Mouse (Mus musculus): ENCODE measurements around the gene Chid1.

Gene Chid1

DNA sequence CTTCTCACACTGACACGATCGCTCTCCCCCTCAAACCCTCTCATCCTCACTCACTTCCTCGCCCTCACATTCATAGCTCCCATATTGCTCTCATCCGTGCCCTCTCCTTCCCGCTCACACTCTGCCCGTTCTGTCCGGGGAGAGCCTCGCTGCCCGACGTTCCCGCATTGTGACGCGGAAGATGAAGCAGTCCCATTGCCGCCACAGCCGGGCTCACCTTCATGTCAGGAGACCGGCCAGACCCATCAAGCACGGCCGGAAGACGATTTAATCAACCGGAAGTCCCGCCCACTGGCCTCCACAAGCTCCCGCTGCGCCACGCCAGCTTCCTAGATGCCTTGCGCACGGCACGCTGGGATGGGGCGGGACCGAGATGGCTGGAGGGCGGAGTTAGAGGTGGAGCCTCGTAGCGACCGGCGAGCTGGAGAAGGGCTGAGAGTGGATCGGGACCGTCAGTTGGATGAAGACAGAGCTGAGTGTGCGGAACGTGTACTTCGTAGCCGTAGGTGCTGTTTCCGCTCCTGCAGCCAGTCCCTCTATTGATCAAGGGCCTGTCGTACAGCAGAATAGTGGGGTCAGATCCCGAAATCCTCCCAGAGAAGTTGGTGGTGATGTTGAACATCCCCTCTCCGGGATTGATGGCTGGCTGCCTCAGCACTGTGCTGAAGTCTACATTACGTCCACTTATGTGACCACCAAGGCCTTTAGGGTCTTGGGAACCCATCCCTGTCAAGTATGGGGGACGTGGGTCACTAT lies at the start of gene Chid1:
Gene Chid1 (minus strand): TSS at position 302 of the 756 bp plus-strand sequence.
- peak; percentile 95 to 96 for DNase-seq (ENCODE audit: low spot score in 2 of 2)

DNA sequence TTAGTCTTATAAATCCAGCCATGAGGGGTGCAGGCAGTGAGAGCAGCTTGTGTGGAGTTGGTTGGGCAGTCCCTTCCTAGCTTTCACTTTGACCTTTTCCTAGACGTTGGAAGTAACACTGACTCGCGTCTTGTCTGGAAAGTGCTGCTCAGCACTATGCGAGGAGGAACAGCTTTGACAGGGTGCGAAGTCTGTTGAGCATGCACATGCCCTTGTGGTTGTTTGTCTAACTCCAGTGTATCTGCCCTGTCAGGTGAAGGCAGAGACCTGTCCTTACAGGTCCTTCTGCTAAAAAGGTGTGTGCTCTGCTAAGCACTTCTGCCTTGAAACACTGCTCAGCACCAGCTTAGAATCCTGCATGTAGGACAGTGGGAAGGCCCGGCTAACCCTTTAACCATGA lies 49.2 kb upstream of the Chid1 start:
- DNase-seq (ENCODE audit: low spot score in 2 of 2) = no peak

DNA sequence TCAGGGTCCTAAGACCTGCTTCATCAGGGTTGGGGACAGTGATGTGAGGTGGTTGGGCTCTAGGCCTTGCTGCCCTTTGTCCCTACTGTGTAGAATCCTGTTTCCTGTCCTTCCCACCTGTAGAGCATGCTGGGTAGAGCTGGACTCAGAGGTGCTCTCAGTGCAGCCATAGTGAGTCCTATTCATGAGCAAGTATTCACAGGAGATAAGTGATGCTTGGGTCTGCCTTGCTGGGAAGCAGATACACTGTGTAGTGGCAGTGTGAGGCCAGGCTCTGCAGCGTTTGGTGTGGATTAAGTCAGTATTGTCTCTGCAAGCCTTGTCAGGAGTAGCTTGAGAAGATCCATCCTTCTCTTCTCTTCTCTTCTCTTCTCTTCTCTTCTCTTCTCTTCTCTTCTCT lies 46.2 kb upstream of the Chid1 start:
- no peak for DNase-seq (ENCODE audit: low spot score in 2 of 2)

DNA sequence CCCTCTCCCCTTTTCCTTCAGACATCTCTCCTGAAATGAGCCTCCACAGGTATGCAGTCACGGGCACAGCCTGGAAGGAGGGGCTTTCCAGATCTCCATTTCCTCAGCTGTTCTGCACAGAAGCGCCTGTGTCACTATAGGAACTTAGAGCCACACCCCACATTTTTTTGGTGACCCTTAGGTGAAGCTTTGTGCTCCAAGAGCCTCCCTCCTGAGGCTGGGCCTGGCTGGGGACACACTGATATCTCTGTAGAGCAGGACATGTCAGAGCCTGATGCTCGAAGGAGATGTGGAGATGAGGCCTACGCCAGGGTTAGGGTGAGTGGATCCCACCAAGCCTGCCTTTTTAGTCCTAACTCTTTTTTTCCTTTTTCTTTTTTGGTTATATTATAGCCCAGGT lies 45.6 kb upstream of the Chid1 start:
- DNase-seq (ENCODE audit: low spot score in 2 of 2) = no peak

DNA sequence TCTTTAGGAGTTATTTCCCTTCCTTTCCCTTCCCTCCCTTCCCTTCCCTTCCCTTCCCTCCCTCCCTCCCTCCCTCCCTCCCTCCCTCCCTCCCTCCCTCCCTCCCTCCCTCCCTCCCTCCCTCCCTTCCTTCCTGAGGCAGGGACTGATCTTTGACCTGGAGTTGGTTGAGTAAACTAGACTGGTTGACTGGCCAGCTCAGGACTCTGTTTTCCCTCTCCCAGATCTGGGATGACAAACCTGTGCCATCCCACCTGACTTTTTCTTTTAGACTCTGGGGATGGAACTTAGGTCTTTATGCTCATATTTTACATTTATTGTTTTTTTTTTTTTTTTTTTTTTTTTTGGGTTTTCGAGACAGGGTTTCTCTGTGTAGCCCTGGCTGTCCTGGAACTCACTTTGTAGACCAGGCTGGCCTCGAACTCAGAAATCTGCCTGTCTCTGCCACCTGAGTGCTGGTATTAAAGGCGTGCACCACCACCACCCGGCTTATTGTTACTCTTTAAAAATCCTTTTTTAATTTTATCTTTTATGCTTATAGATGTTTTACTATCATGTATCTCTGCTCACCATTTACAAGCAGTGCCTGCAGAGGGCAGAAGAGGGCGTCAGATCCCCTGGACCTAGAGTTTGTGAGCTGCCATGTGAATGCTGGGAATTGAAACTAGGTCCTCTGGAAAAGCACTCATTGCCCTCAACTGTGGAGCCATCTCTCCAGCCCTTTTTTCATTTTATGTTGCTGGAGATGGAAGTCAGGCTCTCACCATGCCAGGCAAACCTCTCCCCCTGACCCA lies 44.6 kb upstream of the Chid1 start:
- no peak for DNase-seq (ENCODE audit: low spot score in 2 of 2)

DNA sequence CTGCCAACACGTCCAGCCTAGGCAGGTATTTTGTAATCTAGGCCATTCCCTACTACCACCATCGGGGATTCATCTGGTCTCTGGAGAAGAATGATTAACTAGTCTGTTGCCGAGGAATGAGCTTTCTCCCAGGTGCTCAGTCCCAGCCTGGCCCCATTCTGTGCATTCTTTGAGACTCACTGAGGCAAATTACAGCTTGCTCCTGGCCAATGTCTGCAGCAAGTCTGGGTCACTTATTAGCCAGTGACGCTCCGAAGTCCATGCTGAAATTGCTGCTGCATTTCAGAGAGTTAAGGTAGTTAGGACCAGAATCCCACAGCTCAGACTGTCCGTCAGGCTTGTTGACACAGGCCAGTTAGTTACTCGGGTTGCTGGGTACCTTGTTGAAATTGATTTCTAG lies 41.7 kb upstream of the Chid1 start:
- no peak for DNase-seq (ENCODE audit: low spot score in 2 of 2)

DNA sequence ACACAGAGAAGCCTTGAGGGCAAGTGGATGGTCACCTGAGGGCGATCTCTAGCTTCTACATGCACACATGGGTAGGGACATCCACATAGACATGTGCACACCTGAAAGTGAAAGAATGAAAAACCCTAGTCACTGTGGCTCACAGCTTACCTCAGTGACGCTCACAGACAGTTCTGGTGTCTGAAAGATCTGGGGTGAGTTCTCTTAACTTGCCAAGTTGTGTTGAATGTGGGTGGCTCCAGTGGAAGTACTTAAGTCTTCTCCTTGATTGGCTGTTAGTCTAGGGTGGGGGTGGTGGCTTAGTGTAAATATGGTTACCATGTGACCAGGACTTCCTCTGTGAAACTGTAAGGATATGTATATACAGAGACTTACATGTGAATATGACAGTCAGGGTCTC lies 39.3 kb upstream of the Chid1 start:
- no peak for DNase-seq (ENCODE audit: low spot score in 2 of 2)

DNA sequence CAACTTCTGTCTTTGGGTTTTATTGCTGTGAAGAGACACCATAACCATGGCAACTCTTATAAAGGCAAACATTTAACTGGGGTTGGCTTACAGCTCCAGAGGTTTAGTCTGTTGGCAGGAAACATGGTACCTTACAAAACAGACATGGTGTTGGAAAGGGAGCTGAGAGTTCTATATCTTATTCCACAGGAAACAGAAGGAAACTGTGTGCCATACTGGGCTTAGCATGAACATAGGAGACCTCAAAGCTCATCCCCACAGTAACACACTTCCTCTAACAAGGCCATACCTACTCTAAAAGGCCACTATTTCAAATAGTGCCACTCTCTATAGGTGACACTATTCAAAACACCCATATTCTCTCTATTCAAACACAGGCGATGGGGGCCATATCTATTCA lies 38.9 kb upstream of the Chid1 start:
- no peak for DNase-seq (ENCODE audit: low spot score in 2 of 2)

DNA sequence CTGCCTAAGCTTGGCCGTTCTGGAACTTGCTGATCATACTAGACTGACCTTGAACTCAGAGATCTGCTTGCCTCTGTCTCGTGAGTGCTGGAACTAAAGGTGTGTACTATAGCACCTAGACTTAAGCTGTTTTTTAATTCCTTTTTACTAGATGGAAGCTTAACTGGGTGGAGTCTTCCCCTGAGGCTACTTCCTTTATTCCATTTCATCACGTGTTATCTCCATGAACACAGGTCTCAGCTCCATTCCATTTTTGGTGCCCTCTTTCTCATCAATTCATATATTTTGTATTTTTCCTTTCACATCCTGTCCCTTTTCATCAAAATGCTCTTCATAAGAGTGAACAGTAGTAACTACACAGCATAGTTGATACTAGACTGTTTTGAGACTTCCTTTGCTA lies 38.1 kb upstream of the Chid1 start:
- no peak for DNase-seq (ENCODE audit: low spot score in 2 of 2)

DNA sequence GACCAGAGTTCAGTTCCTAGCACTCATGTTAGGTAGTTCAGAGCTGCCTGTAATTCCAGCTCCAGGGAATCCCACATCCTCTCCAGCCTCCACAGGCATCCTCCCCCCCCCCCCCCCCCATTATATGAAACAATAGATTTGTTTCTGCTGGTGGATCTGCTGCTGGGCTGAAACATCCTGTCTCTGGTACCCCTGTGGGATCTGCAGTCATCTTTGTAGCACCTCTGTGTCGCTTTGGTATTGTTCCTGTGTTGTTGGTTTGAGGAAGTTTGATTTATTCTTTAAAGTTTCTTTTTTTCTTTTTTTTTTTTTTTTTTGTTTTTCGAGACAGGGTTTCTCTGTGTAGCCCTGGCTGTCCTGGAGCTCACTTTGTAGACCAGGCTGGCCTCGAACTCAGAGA lies 35.8 kb upstream of the Chid1 start:
- no peak for DNase-seq (ENCODE audit: low spot score in 2 of 2)

DNA sequence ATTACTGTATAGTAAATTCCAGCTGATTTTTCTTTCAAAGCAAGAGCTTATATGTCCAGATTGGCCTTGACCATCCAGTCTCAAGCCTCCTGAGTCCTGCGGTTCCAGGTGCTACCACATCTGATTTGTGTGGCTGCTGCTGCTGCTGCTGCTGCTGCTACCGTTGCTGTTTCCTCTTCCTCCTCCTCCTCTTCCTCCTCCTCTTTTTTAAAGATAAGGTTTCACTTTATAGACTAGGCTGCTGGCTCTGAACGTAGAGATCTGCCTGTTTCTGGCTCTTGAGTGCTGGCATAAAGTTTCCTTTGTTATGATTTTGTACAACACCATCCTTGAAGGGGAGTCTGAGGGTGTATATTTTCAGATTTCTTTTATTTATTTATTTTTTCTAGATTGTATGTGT lies 34.4 kb upstream of the Chid1 start:
- DNase-seq (ENCODE audit: low spot score in 2 of 2) = no peak

DNA sequence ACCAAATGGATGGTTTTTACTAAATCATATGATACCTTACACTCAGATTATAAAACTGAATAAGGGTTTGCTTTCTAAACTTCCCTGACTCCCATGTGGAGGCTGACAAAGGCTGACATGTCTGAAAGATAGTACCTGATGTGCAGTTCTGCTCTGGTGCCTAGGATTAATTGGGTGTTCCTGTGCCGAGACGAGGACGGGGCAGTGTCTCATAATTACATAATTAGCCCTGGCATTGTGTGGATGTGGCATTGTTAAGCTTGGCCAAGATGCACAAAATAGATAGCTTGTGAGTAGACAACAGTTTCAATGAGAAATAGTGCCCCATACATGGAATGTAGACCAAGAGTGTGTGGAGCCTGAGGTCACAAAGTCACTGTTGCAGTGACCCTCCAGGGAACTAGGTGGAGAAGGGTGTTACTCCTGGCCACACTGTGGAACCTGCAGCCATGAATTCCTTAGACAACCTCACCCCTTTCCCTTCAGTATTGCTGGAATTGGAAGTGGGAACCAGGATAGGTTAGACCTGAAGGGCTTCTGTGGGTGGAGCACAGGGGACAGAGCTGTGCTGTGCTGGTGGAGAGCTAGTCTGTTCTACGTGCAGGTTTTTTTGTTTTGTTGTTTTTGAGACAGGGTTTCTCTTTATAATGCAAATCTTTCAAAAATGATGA lies 31.1 kb upstream of the Chid1 start:
- no peak for DNase-seq (ENCODE audit: low spot score in 2 of 2)

DNA sequence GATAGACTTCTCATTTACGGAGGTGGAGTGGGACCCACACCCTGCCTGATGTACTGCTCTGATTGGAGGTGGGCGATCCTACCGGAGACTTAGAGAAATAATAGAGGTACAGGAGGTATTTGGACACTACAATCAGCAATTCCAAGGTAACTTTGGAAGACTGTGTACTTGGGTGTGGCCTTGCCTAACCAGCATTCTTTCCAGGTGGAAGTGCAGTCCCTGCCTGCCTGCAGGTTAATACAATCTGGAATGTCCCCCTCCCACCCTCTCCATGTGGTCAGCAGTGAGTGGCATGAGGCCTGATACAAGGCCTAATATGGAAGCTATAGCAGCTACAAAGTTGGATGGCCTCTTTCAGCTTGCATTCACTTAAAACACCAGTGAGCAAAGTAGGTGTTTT lies 30.3 kb upstream of the Chid1 start:
- DNase-seq (ENCODE audit: low spot score in 2 of 2) = no peak

DNA sequence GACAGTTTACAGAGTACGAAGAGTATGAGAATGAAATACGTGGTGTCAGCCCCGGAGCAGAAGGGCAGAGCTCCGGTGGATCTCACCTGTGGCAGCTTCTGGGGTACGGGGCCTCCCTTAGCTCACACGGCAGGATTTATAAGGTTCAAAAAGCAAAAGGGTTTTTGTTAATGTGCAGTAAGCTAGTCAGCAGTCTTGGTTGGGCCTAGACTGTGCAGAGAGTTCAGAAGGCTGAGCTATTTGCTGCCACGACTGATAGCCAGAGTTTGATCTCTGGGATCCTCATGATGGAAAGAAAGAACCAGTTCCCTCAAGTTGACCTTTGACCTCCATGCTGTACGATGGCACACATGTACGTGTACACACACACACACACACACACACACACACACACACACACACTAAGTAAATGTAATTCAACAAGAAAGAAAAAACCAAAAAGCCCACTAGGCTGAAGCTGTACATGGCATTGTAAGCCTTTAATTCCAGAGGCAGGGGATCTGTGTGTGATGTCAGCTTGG lies 29.7 kb upstream of the Chid1 start:
- no peak for DNase-seq (ENCODE audit: low spot score in 2 of 2)

DNA sequence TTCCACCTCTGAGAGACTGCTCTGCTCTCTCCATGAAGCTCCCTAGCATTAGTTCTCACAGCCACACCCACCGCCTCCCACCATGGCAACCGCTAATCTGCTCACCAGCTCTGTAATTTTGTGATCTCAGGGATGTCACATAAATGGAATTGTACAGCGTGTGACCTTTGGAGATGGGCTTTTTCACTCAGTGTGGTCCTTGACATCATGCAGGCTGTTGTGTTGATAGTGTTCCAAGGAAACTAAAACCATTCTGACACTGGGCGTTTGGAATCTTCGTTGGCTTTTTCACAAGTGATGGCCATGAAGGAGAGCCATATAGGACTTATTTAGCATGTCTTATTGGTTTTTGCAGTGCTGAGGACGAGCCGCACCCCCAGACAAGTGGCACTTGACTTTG lies 26.9 kb upstream of the Chid1 start:
- DNase-seq (ENCODE audit: low spot score in 2 of 2) = no peak

DNA sequence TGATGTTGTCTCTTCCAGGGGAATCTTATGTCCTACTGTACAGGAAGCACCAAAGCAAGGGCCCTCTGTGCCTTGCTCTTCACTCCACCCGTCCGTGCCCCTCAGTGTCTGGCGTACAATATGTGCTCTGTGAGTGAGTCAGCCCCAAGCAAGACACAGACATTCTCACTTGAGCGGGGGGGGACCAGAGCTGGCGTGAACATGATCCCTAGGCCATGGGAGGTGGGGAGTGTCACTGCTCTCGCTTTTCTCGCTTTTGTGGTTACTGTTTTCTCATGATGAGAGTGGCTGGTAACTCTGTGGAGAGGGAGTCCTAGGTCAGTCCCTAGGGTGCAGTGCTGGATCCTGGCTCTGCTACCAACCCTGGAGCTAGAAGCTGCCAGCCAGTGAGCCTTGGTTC lies 24.9 kb upstream of the Chid1 start:
- no peak for DNase-seq (ENCODE audit: low spot score in 2 of 2)

DNA sequence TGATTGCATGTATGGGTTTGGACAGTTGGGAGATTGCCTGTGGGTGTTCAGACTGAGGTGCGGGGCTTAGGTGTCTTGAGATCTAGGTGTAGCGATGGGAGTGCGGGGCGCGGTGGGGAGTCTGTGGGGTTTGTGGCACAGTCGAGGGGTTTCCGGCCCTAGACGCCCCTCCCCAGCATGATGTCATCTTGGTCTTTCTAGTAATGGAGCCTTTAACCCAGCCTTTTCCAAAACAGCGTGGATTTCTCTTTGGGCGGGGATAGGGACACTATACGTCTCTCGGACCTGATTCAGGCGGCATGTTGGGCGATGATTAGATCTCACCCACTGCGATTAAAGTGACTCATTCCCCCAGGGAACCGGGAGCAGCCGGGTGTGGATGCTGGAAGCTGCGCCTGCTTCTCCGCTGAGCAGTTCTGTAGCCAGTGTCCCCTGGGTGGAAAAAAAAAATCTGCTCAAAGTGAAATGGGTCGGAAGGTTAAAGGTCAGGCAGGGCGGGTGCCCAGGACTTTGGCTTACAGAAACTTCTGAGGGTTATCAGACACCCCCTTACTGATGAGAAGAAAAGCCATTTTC lies 23.3 kb upstream of the Chid1 start:
- DNase-seq (ENCODE audit: low spot score in 2 of 2) = peak; percentile 20 to 40

DNA sequence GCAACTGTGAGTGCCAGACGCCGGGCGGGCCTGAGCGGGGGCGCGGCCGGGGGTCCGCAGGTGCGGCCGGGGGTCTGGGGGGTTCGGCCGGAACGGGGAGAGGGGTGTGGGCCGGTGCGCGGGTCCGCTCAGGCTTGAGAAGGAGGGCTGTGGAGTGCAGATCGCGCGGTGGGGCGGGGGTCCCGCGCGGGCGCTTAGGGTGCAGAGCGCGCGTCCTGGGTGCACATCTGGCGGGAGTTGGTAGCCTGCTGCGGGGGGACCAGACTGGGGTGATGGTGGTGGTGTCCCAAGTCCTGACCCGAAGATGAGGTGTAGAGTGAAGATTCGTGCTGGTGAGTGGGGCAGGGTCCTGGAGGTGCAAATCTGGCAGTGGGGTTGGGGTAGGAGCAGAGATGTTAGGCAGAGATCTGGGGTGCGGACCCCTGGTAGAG lies 22.8 kb upstream of the Chid1 start:
- no peak for DNase-seq (ENCODE audit: low spot score in 2 of 2)

DNA sequence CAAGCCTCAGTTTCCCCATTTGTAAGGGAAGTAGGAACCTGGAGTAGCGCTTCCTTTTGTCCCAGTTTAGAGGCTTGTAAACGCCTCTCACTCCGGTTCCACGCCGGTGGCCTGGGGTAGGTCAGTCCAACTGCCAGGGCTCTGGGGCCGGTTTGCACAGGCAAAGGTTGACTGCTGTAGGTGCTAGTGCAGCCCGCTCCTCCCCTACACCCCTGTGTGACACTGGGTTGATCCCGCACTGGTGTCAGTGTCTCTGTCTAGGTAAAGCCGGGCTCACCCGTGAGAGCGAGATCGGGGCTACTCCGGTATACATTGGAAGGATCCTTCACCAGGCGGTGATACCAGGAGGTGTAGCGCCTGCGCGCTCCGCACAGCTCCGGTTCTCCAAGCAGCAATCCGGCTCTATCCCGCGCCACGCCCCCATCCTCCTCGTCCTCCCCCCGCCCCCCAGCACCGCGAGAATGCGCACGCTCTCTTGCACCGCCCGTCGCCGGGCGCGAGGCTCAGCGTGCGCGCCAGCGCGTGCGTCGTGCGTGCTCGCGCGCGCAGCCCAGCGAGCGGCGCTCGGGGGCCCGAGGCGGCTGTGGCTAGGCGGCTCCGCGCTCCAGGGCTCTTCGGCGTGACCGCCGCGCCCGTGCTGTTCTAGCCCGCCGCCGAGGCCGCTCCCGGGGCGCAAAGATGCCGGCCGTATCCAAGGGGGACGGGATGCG lies 22.2 kb upstream of the Chid1 start, which contains the start of gene Ap2a2:
Gene Ap2a2 (plus strand): TSS at position 492 of the 710 bp plus-strand sequence.
- DNase-seq (ENCODE audit: low spot score in 2 of 2) = peak; percentile 83 to 87

DNA sequence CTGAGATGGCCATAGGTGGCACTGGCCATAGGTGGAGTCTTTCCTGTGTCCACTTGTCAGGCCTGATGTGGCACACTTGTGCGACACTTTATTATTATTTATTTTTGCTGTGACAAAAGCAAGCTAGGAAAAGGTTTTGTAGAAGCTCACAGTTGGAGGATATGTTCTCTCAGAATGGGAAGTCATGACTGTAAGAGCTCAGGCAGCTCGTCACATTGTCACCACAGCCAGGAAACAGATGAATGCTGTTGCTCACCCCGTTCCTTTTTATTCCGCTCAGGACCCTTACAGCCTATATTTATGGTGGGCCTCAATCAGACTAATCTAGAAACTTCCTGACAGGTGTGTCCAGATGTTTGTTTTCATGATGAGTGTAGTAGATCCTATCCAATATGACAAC lies 20.8 kb upstream of the Chid1 start:
- DNase-seq (ENCODE audit: low spot score in 2 of 2) = no peak

DNA sequence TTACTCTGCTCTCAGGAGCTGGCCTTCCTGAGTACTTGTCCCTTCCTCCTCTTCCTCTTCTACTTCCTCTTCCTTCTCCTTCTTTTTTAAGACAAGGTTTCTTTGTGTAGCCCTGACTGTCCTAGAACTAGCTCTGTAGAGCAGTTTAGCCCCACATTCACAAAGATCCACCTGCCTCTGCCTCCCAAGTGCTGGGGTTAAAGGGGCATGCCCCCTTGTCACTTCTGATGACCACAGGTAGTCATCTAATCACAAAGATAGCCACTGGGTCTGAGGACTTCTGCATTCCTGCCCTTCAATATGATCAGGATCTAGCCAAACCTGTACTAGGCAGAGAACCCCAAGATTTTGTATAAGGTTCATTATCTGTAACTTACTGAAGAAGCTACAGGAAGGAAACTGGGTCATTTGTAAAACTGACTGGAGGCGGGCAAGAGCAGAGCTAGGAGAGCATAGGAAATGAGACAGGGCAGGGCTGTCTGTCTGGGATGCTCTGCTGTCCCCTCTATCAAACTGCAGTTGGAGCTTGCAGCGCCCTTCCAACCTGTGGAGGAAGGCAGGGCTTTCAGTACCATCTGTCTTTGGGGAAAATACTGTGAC lies 20.2 kb upstream of the Chid1 start:
- no peak for DNase-seq (ENCODE audit: low spot score in 2 of 2)

Data from right cerebral cortex, postnatal 36 days (tissue).